Mouse (Mus musculus) bone marrow macrophage, adult 2 months (primary cell): ENCODE measurements at regions not wholly inside any gene's neighbourhood (a gene's known extent, or its start where the extent isn't known, plus 50 kb on each side); places are given as distances from the start of the nearest gene placed in this dataset.

ENCODE experiments used
- CTCF ChIP-seq: IDR thresholded peaks from 2 replicates; pipeline ENCODE4 v1.5.1; 2012; ENCODE audit warnings: low read depth, mild to moderate bottlenecking, low read length, moderate library complexity
- POLR2A ChIP-seq: IDR thresholded peaks from 2 replicates; pipeline ENCODE4 v1.6.1; 2012; ENCODE audit warnings: mild to moderate bottlenecking, low read depth, low read length, borderline replicate concordance

GRCm38 (mm10) chr10:119015311-119016055 is 145.5 kb upstream of the Dyrk2 start:
- TF ChIP-seq POLR2A (no peak), CTCF (no peak)
